Mouse (Mus musculus): Measurements from ENCODE around the gene Tulp3.
A peak's percentile ranks its signal among the peaks of the same experiment; 100 is the strongest.
"Not testable (repeated sequence)": the region's sequence is repeated elsewhere in the genome, so short reads cannot be mapped to it uniquely, and the experiment has no call there.

The Tulp3 gene

DNA sequence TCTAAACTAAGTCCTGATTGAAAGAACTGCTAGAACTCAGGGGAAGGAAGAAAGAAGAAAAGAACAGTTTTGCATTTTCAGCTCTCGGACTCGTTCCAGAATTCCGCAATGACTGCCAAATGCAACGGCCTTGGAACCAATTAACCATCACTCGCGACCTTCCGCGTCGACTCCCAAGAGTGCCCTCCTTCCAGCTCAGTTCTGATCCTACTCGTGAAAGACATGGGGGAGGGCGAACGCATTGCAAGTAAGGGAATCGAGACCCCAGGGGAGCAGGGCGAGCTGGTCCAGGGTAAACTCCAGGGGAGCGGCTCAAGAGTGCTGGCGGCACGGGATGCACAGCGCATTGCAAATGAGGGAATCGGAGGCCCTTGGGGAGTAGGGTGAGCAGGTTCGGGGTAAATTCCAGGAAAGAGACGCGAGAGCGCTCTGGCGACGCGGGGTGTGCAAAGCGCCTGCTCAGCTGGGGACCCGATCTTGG is 410 bp downstream of the Tulp3 start:
- peak; percentile 67 for DNase-seq

DNA sequence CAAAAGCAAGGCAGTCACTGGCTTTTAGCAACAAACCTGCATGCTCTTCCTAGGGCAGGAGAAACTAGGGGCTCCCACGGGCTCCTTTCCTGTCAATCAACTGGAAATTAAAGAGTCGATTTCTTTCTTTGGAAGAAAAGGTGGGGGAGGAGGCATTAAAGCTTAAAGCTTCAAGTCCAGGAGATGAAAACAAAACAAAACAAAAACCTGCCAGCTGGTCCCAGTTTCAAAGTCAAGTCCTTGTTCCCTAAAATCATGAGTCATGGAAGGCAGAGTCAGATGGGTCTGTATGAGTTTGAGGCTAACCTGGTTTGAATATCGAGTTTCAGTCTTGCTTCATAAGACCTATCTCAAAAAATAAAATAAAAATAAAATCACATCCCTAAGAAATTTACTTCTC is 1.5 kb downstream of the Tulp3 start:
- no peak for DNase-seq

DNA sequence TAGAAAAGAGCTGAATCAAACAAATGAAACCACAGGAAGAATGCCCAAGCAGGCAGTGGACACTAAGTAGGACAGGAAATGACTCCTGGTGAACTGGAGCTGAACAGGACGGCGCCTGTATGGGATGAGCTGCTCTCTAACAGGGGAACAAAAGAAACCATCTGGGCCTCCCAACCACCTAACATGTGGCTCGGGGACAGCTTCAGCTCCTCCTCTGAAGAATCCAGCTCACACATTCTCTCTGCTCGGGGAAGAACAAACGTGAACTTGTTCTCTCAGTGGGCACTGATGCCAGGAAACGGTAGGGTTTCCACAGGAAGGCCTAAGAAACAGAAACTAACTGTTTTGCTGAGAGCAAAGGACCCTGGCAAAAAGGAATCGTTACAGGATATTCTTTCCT is 5.9 kb downstream of the Tulp3 start:
- peak; percentile 46 for DNase-seq

DNA sequence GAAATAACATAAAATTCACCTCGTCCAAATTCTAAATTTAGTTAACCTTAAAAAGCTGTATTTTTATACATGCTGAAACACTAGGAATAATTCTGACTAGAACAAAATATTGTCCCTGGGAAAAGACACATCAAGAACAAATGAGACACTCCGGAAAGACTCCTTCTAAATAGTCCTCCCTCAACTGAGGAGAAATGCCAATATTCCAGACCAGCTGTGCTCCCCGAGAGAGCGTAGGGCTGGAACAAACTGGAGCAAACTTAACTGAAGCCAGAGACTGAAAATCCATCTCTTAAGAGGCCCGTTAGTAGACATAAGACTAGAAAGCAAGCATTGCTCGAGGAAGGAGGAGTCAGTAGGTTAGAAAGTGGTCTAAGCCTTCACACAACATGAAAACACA is 8.9 kb downstream of the Tulp3 start:
- DNase-seq = no peak

DNA sequence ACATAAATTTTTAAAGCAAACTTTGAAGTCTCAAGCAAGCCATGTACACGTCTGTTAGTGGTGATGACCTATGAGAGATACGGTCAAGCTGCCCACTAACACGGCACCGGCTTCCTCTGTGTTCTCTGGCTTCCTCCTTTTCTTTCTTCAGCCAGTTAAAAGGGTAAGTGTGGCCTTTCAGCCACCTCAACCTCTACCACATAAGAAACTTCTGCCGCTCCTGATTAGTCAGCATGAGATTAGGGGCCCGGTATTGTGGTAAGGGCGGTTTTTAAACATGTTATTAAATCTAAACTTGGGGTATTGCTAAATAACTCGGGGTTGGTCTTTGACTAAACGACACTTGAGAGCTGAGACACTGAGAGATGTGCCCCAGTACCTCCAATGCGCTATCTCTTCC is 10.0 kb downstream of the Tulp3 start:
- no peak for DNase-seq

DNA sequence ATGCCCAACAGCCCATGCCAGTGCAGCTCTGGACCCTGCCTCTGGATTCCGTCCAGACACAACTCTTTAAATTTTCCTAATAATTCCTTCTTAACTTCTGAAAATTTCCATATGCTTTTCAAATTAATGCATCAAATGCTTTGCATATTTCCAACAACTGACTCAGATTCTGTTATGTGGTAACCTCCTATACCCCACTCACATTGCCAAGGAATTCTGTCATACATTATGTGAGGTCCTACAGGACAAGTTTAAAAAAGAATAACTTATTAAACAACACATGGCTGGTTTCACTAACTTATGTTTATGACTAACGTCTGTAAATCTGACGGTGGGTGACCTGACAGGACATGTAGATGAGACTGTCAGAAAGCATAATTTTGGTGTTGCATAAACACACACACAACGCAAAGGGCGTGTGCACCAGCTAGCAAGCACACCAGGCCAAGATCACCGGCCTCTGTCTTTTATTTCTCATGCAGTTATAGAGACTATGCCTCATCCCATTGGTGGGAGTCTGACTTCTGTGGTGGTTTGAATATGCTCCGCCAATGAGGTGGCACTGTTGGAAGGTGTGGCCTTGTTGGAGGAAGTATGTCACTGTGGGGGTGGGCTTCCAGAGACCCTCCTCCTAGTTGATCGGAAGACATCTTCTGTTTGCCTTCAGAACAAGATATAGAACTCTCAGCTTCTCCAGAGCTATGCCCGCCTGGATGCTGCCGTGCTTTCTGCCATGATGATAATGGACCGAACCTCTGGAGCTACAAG is 13.5 kb downstream of the Tulp3 start:
- DNase-seq = no peak

DNA sequence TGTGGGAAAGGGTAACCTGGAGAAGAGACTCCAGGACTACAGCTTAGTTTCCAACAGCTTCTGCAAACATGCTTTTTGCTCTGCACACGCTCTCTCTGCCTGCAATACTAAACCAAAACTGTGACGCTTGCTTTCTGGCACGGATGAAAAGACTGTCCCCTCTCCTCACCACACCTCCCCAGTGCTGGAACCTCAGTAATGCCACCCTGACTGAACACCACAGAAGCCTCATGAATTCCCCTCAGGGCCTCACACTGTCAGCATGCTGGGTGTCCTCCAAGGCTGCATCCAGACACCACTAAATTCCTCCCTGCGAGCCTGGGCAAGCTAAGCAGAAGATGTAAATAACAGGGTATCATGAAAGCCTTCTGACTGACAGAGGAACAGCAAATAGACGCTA is 16.8 kb downstream of the Tulp3 start:
- DNase-seq = no peak

DNA sequence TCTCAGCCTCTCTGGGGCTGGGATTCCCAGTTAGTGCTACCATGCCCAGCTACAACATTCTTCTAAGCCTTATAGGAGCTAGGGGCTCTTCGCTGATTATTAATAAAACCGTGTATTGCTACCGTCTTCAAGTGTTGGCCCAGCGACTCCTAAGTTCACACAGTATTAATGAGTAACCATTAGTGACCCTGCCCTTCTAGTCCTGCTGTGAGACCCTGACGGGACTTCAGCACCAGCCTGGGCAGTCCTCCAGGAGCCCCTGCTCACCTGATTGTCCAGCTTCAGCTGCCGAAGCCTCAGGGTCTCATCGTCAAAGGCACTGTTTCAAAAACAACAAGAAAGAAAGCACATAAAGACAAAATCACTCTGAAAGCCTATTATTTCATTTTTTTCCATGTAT is 18.2 kb downstream of the Tulp3 start:
- no peak for DNase-seq

DNA sequence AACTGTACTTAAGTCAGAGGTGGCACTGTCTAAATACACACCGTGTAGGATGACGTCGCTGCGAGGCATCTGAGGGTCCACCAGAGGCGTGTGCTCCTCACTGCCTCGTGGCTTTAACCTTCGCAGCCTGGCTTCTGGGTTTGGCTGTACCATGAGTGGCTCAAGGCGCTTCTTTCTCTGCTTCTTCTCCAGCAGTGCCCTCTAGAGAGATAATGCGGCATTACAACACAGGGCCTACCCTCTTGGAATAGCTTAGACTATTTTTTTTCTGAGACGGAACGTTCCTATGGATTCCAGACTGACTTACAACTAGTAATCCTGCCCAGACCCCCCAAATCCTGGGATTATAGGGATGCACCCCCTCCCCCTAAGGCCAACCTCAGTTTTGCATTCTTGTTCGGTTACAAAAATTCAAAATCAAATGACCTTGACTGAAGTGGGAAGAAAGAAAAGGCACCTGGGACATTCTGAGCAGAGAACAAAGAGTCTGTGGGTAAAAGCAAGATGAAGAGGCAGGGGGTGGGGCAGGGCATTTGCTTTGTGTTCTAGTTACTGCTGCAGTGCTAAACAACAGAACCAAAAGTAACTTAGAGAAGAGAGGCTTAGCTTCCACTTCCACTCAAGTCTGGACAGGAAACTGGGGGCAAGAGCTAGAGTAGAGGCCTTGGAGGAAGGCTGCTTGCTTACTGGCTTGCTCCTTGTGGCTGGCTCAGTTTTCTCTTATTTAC is 21.1 kb downstream of the Tulp3 start:
- peak; percentile 82 for DNase-seq

DNA sequence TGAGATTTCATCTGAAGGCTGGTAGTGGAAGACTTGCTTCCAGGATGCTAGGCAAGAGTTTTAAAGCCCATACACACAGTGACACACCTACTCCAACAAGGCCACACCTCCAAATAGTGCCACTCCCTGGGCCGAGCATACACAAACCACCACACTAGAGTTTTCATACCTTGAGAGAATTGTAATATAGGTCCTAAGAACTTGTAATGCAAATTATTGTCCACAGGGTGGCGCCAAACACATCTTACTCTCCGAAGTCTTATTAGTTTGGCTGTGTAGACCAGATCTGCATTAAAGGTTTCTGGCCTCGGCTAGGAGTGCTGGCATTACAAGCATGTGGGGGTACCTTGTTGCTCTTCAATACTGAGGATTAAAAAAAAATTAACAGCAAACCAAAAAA is 37.3 kb downstream of the Tulp3 start:
- DNase-seq = peak; percentile 80

DNA sequence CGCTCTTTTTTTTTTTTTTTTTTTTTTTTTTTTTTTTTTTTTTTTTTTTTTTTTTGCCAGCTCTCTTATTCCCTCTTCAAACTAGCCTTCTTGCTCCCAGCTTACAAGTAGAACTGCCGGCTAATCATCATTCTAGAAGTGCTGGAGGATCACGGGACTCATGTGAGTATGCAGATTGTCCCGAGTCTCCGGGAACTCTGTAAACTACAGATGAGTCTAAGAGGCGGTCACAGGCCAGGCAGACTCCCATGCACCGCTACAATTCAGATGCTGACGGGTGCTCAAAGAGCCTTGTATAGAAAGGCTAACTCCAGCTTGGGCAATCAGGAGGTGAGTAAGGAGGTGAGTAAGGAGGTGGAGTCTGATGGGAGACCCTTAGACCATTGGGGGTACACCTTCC is 40.1 kb downstream of the Tulp3 start:
- DNase-seq = no peak

DNA sequence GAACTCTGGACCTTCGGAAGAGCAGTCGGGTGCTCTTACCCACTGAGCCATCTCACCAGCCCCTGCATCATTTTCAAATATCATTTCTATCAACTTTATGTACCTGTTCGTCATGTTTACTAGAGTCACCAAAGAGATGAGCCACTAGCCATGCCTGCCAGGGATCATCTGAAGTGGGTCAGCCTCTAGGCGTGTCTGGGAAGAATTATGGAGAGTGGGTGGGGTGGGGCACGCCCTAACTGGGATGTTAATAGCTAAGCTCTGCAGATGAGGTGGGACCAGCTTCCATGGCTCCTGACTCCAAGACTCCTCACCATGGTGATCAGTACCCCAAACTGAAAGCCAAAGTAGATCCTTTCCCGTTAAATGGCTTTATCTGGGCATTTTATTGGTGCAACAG is 40.9 kb downstream of the Tulp3 start:
- DNase-seq = no peak

DNA sequence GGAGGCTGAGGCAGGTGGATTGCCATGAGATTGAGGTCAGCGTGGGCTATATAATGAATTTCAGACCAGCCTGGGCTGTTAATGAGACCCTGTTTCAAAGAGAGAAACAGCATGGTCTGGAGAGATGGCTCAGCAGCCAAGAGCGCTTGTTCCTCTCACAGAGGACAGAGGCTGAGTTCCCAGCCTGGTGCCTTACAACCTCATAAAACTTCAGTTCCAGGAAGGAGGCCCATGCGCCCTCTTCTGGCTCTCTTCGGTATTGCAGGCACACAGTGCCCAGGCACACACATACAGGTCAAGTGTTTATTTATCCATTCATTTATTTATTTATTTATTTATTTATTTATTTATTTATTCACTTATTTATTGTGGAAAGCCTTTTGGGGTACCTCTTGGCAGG is 47.3 kb downstream of the Tulp3 start:
- DNase-seq = peak; percentile 75

DNA sequence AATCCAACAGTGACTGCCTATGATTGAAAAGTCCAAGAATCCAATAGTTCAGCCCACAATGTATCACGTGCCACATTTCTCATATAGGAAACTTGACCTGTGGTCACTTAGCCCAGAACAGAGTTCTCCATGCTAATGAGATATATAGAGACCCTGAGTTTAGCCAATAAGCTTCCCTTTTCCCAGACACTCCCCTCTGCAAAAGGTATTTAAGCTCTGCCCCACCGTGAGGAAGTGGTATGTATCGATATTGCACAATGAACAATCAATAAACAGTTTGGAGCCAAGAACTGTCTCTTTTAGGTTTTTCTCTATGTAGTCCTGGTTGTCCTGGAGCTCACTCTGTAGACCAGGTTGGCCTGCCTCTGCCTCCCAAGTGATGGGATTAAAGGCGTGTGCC is 50.9 kb downstream of the Tulp3 start:
- no peak for DNase-seq

DNA sequence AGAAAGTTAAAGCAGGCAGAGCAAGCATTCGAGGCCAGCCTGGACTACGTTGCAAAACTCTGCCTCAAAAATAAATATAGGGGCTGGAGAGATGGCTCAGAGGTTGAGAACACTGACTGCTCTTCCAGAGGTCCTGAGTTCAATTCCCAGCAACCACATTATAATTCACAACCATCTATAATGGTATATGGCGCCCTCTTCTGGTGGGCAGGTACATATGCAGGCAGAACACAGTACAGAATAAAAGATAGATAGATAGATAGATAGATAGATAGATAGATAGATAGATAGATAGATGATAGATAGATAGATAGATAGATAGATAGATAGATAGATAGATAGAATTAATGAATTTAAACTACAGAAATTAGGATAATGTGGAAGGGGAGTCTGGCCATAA is 53.0 kb downstream of the Tulp3 start:
- DNase-seq = not testable (repeated sequence)

DNA sequence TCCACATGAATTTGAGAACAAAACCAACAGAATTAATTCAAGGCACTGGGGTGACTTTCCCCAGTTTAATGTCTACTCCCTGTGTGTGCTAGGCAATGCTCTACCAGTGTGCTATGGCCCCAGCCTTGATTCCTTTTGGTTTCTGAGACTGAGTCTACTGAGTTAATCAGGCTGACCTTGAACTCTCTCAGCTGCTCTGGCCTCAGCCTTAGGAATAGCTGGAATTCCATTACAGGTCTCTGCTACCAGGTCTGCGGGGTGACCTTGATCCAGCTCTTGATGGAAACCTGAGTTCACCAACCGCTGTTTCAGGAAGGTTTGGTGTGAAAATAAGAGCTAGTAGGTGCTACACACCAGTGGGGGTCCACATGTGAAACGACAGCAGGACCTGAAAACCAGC is 53.8 kb downstream of the Tulp3 start:
- DNase-seq = no peak

DNA sequence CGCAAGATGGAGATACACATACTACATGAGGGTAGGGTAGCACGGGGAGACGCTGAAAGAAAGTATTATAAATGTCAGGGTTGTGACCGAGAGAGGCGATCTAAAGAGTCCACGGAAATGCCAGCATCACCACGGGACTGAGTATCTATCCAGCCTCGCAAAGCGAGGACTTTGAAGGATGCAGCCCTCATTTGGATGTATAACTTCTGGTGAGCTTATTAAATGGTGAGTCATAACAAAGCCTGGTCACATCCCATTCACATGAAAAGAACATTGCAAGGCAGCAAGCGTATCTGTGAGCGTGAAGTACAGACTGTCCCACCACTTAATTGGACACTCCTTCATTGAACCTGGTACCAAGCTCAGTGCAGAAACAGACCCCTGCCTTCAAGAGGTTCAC is 54.2 kb downstream of the Tulp3 start:
- no peak for DNase-seq

DNA sequence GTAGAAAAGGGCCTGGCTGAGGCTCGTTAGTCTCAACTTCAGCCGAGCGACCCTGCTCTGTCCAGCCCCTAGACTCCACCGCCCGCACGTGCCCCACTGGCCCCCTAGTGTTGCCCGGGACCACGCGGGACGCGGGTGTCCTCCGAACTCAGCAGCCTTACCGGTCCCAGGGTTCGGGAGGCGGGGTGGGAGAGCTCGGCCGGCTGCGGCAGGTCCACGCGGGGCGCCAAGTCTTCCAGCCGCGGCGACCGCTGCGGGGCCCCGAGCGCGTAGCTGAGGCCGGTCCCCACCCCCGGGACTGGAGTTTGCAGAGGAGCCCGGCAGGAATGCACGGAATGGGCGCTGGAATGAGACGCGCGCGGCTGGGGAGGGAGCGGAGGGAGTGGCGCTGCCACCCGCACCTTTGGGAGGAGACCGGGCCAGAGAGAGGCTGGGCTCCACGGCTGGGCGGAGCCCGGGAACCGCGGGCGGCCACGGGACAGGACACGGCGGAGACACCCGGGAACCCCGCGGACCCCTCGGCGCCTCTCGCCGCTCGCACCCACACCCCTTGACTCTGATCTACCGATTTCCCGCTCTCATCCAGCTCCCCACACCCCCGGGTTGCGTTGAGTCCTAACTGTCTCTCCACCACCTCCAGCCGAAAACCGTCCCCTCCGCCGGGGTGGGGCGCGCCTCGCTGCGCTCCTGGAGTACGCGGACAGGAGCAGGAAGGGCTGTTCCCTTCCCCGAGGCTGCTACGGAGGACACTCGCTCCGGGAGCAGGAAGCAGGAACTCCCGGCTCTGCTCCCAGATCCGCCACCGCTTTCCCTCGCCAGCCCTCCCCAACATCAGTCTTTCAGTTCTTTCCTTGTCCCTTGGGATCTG is 55.3 kb downstream of the Tulp3 start, which contains the start of gene Tead4:
Gene Tead4 (minus strand): TSS at position 690 of the 868 bp plus-strand sequence.
- DNase-seq = peak; percentile 72

DNA sequence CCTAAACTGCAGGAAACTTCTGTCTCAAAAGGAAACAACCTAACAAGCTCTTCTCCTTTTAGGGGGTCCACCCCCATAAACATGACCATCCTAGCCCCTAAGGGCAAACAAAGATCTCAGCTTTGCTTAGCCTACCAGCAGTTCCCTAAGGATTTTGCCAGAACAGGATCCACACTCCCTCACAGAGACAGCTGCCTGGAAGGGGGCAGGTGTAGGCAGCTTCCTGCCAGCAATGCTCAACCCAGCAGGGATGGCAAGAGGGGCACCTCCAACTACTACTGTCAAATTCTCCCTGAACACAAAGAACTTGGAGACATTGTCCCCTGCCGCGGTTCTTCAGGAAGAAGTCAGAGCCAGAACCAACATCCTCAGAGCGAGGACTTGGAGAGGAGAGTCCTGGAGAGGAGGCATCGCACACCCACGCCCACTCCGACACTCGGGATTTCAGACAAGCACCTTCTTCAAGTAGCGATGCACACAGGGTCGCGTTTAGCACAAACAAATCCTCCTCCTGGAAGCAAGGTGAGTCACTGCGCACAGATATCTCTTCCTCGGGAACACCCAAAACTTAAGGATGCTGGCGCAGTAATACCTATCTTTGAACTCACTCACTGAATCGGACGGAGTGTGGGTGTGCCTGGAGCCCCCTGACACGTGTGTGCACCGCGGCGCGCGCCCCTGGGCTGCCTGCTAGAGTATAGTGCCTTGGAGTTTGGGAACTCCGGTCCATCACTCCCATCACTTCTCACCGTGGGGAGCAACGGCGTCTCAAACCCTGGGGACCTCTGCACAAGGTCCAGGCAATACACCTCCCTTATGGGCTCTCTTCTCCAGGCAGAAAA is 56.1 kb downstream of the Tulp3 start:
- DNase-seq = peak; percentile 52

DNA sequence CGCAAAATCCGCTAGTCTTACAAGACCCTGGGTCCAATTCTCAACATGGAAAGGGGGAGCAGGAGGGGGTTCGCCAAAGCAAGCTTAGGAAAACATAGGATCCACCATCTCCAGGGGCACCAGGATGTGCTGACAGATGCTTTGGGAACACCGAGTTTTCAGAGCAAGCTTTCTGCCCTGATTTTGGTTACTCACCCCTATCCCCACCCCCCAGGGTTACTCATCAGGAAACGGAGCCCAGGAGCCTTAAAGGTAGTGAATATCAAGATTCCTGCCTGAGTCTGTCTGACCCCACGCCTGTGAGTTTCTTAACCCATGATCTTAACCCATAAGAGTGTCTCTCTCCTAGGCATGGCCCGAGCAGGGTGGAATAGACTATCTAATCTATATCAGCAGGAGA is 57.4 kb downstream of the Tulp3 start:
- DNase-seq = peak; percentile 45

DNA sequence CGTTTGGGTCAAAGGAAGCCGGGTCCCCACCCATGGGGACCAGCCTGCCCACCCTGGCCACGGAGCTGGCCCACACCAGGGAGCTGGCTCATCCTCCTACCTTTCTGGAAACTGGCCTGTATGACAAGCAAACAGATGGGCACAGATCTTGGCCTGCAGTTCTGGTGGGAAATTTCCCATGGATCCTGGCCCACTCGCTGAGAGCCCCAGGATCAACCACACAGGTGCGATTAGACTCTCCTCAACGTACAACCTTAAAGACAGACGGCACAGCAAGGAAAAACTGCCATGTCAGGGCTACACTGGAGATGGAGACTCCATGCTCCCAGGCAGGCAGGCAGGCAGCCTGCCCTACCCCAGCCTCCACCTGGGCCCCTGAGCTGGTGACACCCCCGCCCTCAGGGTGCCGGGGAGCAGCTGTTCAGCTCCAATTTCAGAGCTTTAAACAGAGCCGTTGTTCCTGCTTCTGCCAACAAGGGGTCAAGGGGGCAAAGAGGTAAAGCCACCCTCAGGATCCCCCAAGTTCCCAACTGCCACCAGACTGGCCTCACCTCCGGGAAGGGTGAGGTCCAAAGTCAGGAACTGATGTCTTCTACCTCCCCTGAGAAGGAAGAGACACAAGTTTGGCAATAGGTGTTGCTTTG is 58.8 kb downstream of the Tulp3 start:
- peak; percentile 95 for DNase-seq
